In genomic region chr1:83408021-83408464, GRCm38 (mm10) we compare ENCODE assay signal across 8 mouse cellular contexts. TPM values are rescaled to one million over a fixed set of nuclear protein-coding genes. Genes with fewer than 3 reads are reported as not detected.
DNase-seq lines count a peak whose midpoint lies in the region; ATAC-seq and TF ChIP-seq lines count a peak whose summit lies in the region.

Gene Sphkap (minus strand): TSS chr1:83408200.

- WGBS in hindbrain, embryonic 15.5 days, result 0% methylated on average over 16 of the region's 16 CpGs
- under 1% methylated on average over 16 of the region's 16 CpGs for WGBS in midbrain, embryonic 14.5 days
- WGBS in stomach, embryonic 15.5 days, result 2% methylated on average over 16 of the region's 16 CpGs

- H3K9ac ChIP-seq in hindbrain, embryonic 15.5 days, result peak within 1 kb of the TSS; percentile 51
- peak within 1 kb of the TSS; percentile 52; the same call in 1 of the 2 replicates for H3K9ac ChIP-seq in midbrain, embryonic 14.5 days (replicated peaks; ENCODE audit: low read length)
- no peak within 1 kb of the TSS for H3K9ac ChIP-seq in stomach, embryonic 15.5 days

- no peaks in the 10 kb centered on the region for H3K36me3 ChIP-seq in hindbrain, embryonic 15.5 days
- no peaks in the 10 kb centered on the region for H3K36me3 ChIP-seq in midbrain, embryonic 14.5 days (ENCODE audit: control insufficient read depth, insufficient read depth, low read length)
- no peaks in the 10 kb centered on the region for H3K36me3 ChIP-seq in stomach, embryonic 15.5 days

- DNase-seq in adrenal gland, adult 18-20 months (ENCODE audit: low spot score in 2 of 2), result peak; percentile 9 to 22
- peak; percentile 58 for DNase-seq in gastrocnemius, adult 2 months
- peak; percentile 60 to 74 for DNase-seq in left cerebral cortex, postnatal 25 days (ENCODE audit: low spot score in 2 of 2)
- DNase-seq in midbrain, embryonic 14.5 days, result peak; percentile 74
- DNase-seq in thymus, postnatal 10 days (ENCODE audit: low spot score in 2 of 2), result no peak

- peak; percentile 59; the same call in 1 of the 2 replicates for TF ChIP-seq POLR2A in cortical plate, adult 2 months (IDR thresholded peaks at IDR 0.05; ENCODE audit: extremely low read depth, insufficient read depth, low read length)

- peak within 1 kb of the TSS; percentile 74 for H3K4me3 ChIP-seq in cortical plate, adult 2 months (ENCODE audit: insufficient read depth, low read length)
- H3K4me3 ChIP-seq in gastrocnemius, adult 2 months, result peak within 1 kb of the TSS; percentile 46
- peak within 1 kb of the TSS; percentile 52 for H3K4me3 ChIP-seq in hindbrain, embryonic 15.5 days
- peak within 1 kb of the TSS; percentile 47 for H3K4me3 ChIP-seq in midbrain, embryonic 14.5 days (replicated peaks; ENCODE audit: low read depth, low read length)
- peak within 1 kb of the TSS; percentile 42 for H3K4me3 ChIP-seq in stomach, embryonic 15.5 days (replicated peaks)

- no peaks in the 10 kb centered on the region for H3K27me3 ChIP-seq in hindbrain, embryonic 15.5 days
- H3K27me3 ChIP-seq in midbrain, embryonic 14.5 days (ENCODE audit: control insufficient read depth, insufficient read depth, low read length), result no peaks in the 10 kb centered on the region
- 0 out of 2 replicates have a peak, but pooled peaks cover 7% of the 10 kb centered on the region for H3K27me3 ChIP-seq in stomach, embryonic 15.5 days (replicated peaks)

- H3K9me3 ChIP-seq in hindbrain, embryonic 15.5 days, result no peaks in the 10 kb centered on the region
- H3K9me3 ChIP-seq in midbrain, embryonic 14.5 days (ENCODE audit: control insufficient read depth, low read length), result no peaks in the 10 kb centered on the region
- no peaks in the 10 kb centered on the region for H3K9me3 ChIP-seq in stomach, embryonic 15.5 days

- H3K4me1 ChIP-seq in cortical plate, adult 2 months (ENCODE audit: control insufficient read depth, insufficient read depth, low read length), result no peaks in the 10 kb centered on the region
- peaks cover 11% of the 10 kb centered on the region for H3K4me1 ChIP-seq in hindbrain, embryonic 15.5 days (replicated peaks)
- H3K4me1 ChIP-seq in midbrain, embryonic 14.5 days (ENCODE audit: control insufficient read depth, insufficient read depth, low read length), result no peaks in the 10 kb centered on the region
- no peaks in the 10 kb centered on the region for H3K4me1 ChIP-seq in stomach, embryonic 15.5 days

- intact Hi-C loops in gastrocnemius, adult 2 months (cut with DNase I), result no loop called here
- intact Hi-C loops in left cerebral cortex, postnatal 25 days (cut with DNase I), result loop anchor here (5.0 to 10.0 kb wide), 5 partner anchors 99 to 277 kb away; no protein-coding TSS in a partner anchor

- TF ChIP-seq CTCF in cortical plate, adult 2 months (IDR thresholded peaks at IDR 0.05; ENCODE audit: extremely low read depth, insufficient read depth, low read length), result peak; percentile 25; the same call in 1 of the 2 replicates
- TF ChIP-seq CTCF in gastrocnemius, adult 2 months (IDR thresholded peaks at IDR 0.05), result no peak; the same call in 1 of the 2 replicates

- peak; percentile 89 for ATAC-seq in hindbrain, embryonic 15.5 days (ENCODE audit: low FRiP score, low read depth)
- peak; percentile 74 for ATAC-seq in midbrain, embryonic 14.5 days (ENCODE audit: low FRiP score, low TSS enrichment)
- peak; percentile 58; the same call in 1 of the 2 replicates for ATAC-seq in stomach, embryonic 15.5 days (ENCODE audit: insufficient read depth, low FRiP score, low read depth)

- peak within 1 kb of the TSS; percentile 69 for H3K27ac ChIP-seq in cortical plate, adult 2 months (ENCODE audit: insufficient read depth, low read length)
- H3K27ac ChIP-seq in gastrocnemius, adult 2 months, result no peak within 1 kb of the TSS
- 0 out of 2 replicates have a peak within 1 kb of the TSS, but pooled peaks have one; percentile 25 for H3K27ac ChIP-seq in hindbrain, embryonic 15.5 days (replicated peaks)
- no peak within 1 kb of the TSS for H3K27ac ChIP-seq in midbrain, embryonic 14.5 days (replicated peaks; ENCODE audit: low read depth, low read length)
- H3K27ac ChIP-seq in stomach, embryonic 15.5 days, result no peak within 1 kb of the TSS

- H3K4me2 ChIP-seq in hindbrain, embryonic 15.5 days, result peak within 1 kb of the TSS; percentile 81
- peak within 1 kb of the TSS; percentile 79 for H3K4me2 ChIP-seq in midbrain, embryonic 14.5 days (ENCODE audit: low read length)
- H3K4me2 ChIP-seq in stomach, embryonic 15.5 days, result peak within 1 kb of the TSS; percentile 76

RNA-seq across cellular contexts. Expression of gene Sphkap, which starts in this region (rescaled TPM):
- total RNA-seq in adrenal gland, adult 18-20 months (2021), result 1 to 10 TPM; 8.2 to 8.6 TPM
- 46.6 and 55.0 TPM in 2 replicates for polyA plus RNA-seq in cortical plate, adult 2 months (2012; rRNA removed)
- under 1 TPM; 0.33 to 0.46 TPM for total RNA-seq in gastrocnemius, adult 2 months (2021)
- polyA plus RNA-seq in hindbrain, embryonic 15.5 days (2015; fragmentation: Nextera tagmentation; extraction: Ambion mirVana), result 14.7 and 20.3 TPM in 2 replicates
- total RNA-seq in left cerebral cortex, postnatal 25 days (2021), result 100 to 1,000 TPM; 172 to 192 TPM
- polyA plus RNA-seq in midbrain, embryonic 14.5 days (2014; fragmentation: Nextera tagmentation; extraction: Ambion mirVana), result 15.4 and 19.3 TPM in 2 replicates
- 1.4 and 2.3 TPM in 2 replicates for polyA plus RNA-seq in stomach, embryonic 15.5 days (2015; fragmentation: Nextera tagmentation; extraction: Ambion mirVana)

Comparison
In these comparisons a context has a peak if more than half of its experiments do, and no peak if none do; other contexts are left out.
1. RNA of gene Sphkap (total RNA-seq): 172 to 192 TPM in left cerebral cortex, postnatal 25 days; 8.2 to 8.6 TPM in adrenal gland, adult 18-20 months and 0.33 to 0.46 TPM in gastrocnemius, adult 2 months; every median in the first group is over 10 times any median in the second.
2. Peak in DNase-seq and H3K4me3 ChIP-seq in gastrocnemius, adult 2 months; RNA of the gene not detected or under 1 TPM.
3. DNase-seq: peak in adrenal gland, adult 18-20 months (2 of 2), left cerebral cortex, postnatal 25 days (2 of 2) and midbrain, embryonic 14.5 days (single experiment); none in thymus, postnatal 10 days (0 of 2).
4. H3K27ac ChIP-seq: peak in cortical plate, adult 2 months (single experiment) and hindbrain, embryonic 15.5 days (single experiment); none in gastrocnemius, adult 2 months (single experiment), midbrain, embryonic 14.5 days (single experiment) and stomach, embryonic 15.5 days (single experiment).
5. Peak in every context shown above with its lines, with median percentiles within 50 percentile points of each other: H3K4me3 ChIP-seq, ATAC-seq and H3K4me2 ChIP-seq.